Mouse (Mus musculus) myocyte (in vitro differentiated cells): ENCODE results near the gene BC107364.

Experiments
- CEBPB ChIP-seq: IDR thresholded peaks from 2 replicates; pipeline ENCODE4 v1.6.1; 2011; ENCODE audit warnings: mild to moderate bottlenecking, moderate library complexity; ENCODE audit not compliant: poor library complexity, insufficient read depth, severe bottlenecking
- E2F4 ChIP-seq: IDR thresholded peaks from one replicate; pipeline ENCODE4 v1.6.1; 2011; ENCODE audit warnings: mild to moderate bottlenecking, control low read depth, moderate library complexity; ENCODE audit not compliant: insufficient read depth
- MAX ChIP-seq: IDR thresholded peaks from one replicate; pipeline ENCODE4 v1.6.1; 2011; ENCODE audit warnings: low read depth, mild to moderate bottlenecking, control low read depth
- MYOD1 ChIP-seq, 3 experiments: IDR thresholded peaks; one replicate each; pipeline ENCODE4 v1.6.1; 2011; ENCODE audit warnings: control low read depth in 2 of 3, low read depth in 2 of 3, mild to moderate bottlenecking in 2 of 3, moderate library complexity in 1 of 3; ENCODE audit not compliant: insufficient read length in 2 of 3, control insufficient read depth in 1 of 3
- MYOG ChIP-seq, 3 experiments: IDR thresholded peaks; one replicate each; pipeline ENCODE4 v1.6.1; 2011; ENCODE audit warnings: control low read depth in 2 of 3, low read depth in 2 of 3, mild to moderate bottlenecking in 2 of 3; ENCODE audit not compliant: insufficient read length in 2 of 3, control insufficient read depth in 1 of 3, insufficient read depth in 1 of 3
- POLR2A ChIP-seq: IDR thresholded peaks from one replicate; pipeline ENCODE4 v1.6.1; 2011; ENCODE audit warnings: low read depth, mild to moderate bottlenecking, control low read depth, moderate library complexity; ENCODE audit not compliant: insufficient read length
- POLR2AphosphoS2 ChIP-seq: IDR thresholded peaks from one replicate; pipeline ENCODE4 v1.6.1; 2011; ENCODE audit warnings: low read depth, control low read depth; ENCODE audit not compliant: insufficient read length
- SRF ChIP-seq: IDR thresholded peaks from one replicate; pipeline ENCODE4 v1.6.1; 2011; ENCODE audit warnings: low read depth; ENCODE audit not compliant: control insufficient read depth, insufficient read length
- TCF12 ChIP-seq: IDR thresholded peaks from one replicate; pipeline ENCODE4 v1.6.1; 2011; ENCODE audit warnings: mild to moderate bottlenecking, control low read depth; ENCODE audit not compliant: poor library complexity, insufficient read depth, severe bottlenecking
- TCF3 ChIP-seq: IDR thresholded peaks from one replicate; pipeline ENCODE4 v1.6.1; 2011; ENCODE audit warnings: low read depth, control low read depth; ENCODE audit not compliant: insufficient read length
- USF1 ChIP-seq: IDR thresholded peaks from one replicate; pipeline ENCODE4 v1.6.1; 2011; ENCODE audit warnings: low read depth, mild to moderate bottlenecking, control low read depth, moderate library complexity

- TF ChIP-seq POLR2A (no peak), CEBPB (no peak), MYOD1 (IDR thresholded peaks at IDR 0.05; ENCODE audit: control insufficient read depth in 1 of 3, insufficient read length in 2 of 3, low read depth in 2 of 3) (no peak), POLR2AphosphoS2 (no peak), USF1 (no peak), TCF12 (no peak), SRF (no peak), E2F4 (no peak), MAX (no peak), TCF3 (no peak), MYOG (IDR thresholded peaks at IDR 0.05; ENCODE audit: control insufficient read depth in 1 of 3, insufficient read depth in 1 of 3, insufficient read length in 2 of 3, low read depth in 2 of 3) (no peak)
Measured at GRCm38 (mm10) chr3:96427761-96428462, 24.2 kb downstream of the BC107364 start.
